Mouse (Mus musculus): ENCODE measurements around the gene Gm10273. TPM values are rescaled to one million over a fixed set of nuclear protein-coding genes. Genes with fewer than 3 reads are reported as not detected.

Gm10273 gene
- total and polyA plus RNA-seq, 3 experiments, result 19.6 to 220 (median 29.6) TPM

Other genes starting within 250 kb of the Gm10273 start
- gene Sept10, start 173.8 kb upstream of the Gm10273 start, total RNA-seq (2012; rRNA removed), result 8.5 and 10.3 TPM in 2 replicates
- gene Sept10, start 173.8 kb upstream of the Gm10273 start, total RNA-seq (2014; rRNA removed), result 13.1 and 14.9 TPM in 2 replicates
- 6.9 and 8.9 TPM in 2 replicates for gene Sept10, start 173.8 kb upstream of the Gm10273 start, polyA plus RNA-seq (2012; ENCODE audit: insufficient read length, low read depth)
- gene Sowahc, start 173.7 kb upstream of the Gm10273 start, total RNA-seq (2012; rRNA removed), result 25.1 and 25.9 TPM in 2 replicates
- gene Sowahc, start 173.7 kb upstream of the Gm10273 start, total RNA-seq (2014; rRNA removed), result 50.0 and 52.2 TPM in 2 replicates
- 19.1 and 19.9 TPM in 2 replicates for gene Sowahc, start 173.7 kb upstream of the Gm10273 start, polyA plus RNA-seq (2012; ENCODE audit: insufficient read length, low read depth)
- 52.0 and 87.2 TPM in 2 replicates for gene P4ha1, start 72.3 kb upstream of the Gm10273 start, total RNA-seq (2012; rRNA removed)
- 138 and 141 TPM in 2 replicates for gene P4ha1, start 72.3 kb upstream of the Gm10273 start, total RNA-seq (2014; rRNA removed)
- 38.4 and 39.9 TPM in 2 replicates for gene P4ha1, start 72.3 kb upstream of the Gm10273 start, polyA plus RNA-seq (2012; ENCODE audit: insufficient read length, low read depth)
- gene Pla2g12b, start 8.0 kb downstream of the Gm10273 start, total RNA-seq (2012; rRNA removed), result not detected in 2 replicates
- gene Pla2g12b, start 8.0 kb downstream of the Gm10273 start, total RNA-seq (2014; rRNA removed), result not detected in 2 replicates
- not detected in 2 replicates for gene Pla2g12b, start 8.0 kb downstream of the Gm10273 start, polyA plus RNA-seq (2012; ENCODE audit: insufficient read length, low read depth)
- 1.3 and 4.5 TPM in 2 replicates for gene Oit3, start 46.1 kb downstream of the Gm10273 start, total RNA-seq (2012; rRNA removed)
- 4.6 and 7.5 TPM in 2 replicates for gene Oit3, start 46.1 kb downstream of the Gm10273 start, total RNA-seq (2014; rRNA removed)
- gene Oit3, start 46.1 kb downstream of the Gm10273 start, polyA plus RNA-seq (2012; ENCODE audit: insufficient read length, low read depth), result 3.9 and 7.1 TPM in 2 replicates
- gene Gm10322, start 220.4 kb downstream of the Gm10273 start, total RNA-seq (2012; rRNA removed), result 0.63 TPM in 1 of 2 replicates, not detected in the other
- not detected in 2 replicates for gene Gm10322, start 220.4 kb downstream of the Gm10273 start, total RNA-seq (2014; rRNA removed)
- gene Gm10322, start 220.4 kb downstream of the Gm10273 start, polyA plus RNA-seq (2012; ENCODE audit: insufficient read length, low read depth), result not detected in 2 replicates
- gene Mcu, start 221.1 kb downstream of the Gm10273 start, total RNA-seq (2012; rRNA removed), result 4.8 and 5.3 TPM in 2 replicates
- 4.8 and 5.7 TPM in 2 replicates for gene Mcu, start 221.1 kb downstream of the Gm10273 start, total RNA-seq (2014; rRNA removed)
- gene Mcu, start 221.1 kb downstream of the Gm10273 start, polyA plus RNA-seq (2012; ENCODE audit: insufficient read length, low read depth), result 3.5 and 4.9 TPM in 2 replicates

Data from CH12.LX (cell line).